Mouse (Mus musculus) forebrain, embryonic 10.5 days (tissue): Measurements from ENCODE around the gene Hexa. TPM values are rescaled to one million over a fixed set of nuclear protein-coding genes. Genes with fewer than 3 reads are reported as not detected.
A peak's percentile ranks its signal among the peaks of the same experiment; 100 is the strongest.

Experiments used
- DNase-seq: peaks from one replicate; pipeline ENCODE4 v3.0.0-alpha.2; 2017; ENCODE audit warnings: low spot score; ENCODE audit errors: extremely low spot score
- H3K27ac ChIP-seq: fragments of 300-500 bp; sonication (generic); 2 replicates; pipeline ENCODE4 v1.5.1; 2016; ENCODE audit warnings: mild to moderate bottlenecking
- H3K27me3 ChIP-seq: fragments of 300-500 bp; sonication (generic); 2 replicates; pipeline ENCODE4 v1.6.1; 2016; ENCODE audit warnings: mild to moderate bottlenecking; ENCODE audit not compliant: poor library complexity, severe bottlenecking
- H3K36me3 ChIP-seq: fragments of 300-500 bp; sonication (generic); replicated peaks from 2 replicates; pipeline ENCODE4 v1.6.1; 2016; ENCODE audit warnings: mild to moderate bottlenecking, moderate library complexity
- H3K4me1 ChIP-seq: fragments of 300-500 bp; sonication (generic); 2 replicates; pipeline ENCODE4 v1.6.1; 2016
- H3K4me3 ChIP-seq: fragments of 300-500 bp; sonication (generic); 2 replicates; pipeline ENCODE4 v1.5.1; 2016; ENCODE audit warnings: mild to moderate bottlenecking, moderate library complexity
- H3K9me3 ChIP-seq: fragments of 300-500 bp; sonication (generic); 2 replicates; pipeline ENCODE4 v1.6.1; 2016; ENCODE audit warnings: mild to moderate bottlenecking, moderate library complexity
- WGBS: fragments of 180-500 bp; shearing (Covaris S2); methylation state at CpG from one replicate; pipeline ENCODE4 v1.1.7; 2016; 5-methylcytosine and 5-hydroxymethylcytosine counted together
- polyA plus RNA-seq: library from polyadenylated mRNA; unstranded; fragments of >200 nt; fragmentation: Nextera tagmentation; extraction: Ambion mirVana; gene quantifications from 2 replicates; pipeline ENCODE4 v1.2.1, GENCODE M21; 2016

Gene Hexa
- polyA plus RNA-seq, 1 experiment from 2014 or later: 41.8 TPM

GRCm38 (mm10) chr9:59533889-59534288 lies 5.5 kb upstream of the Hexa start:
- no peaks in the 10 kb centered on the region for H3K36me3 ChIP-seq
- 72% methylated on average over 4 of the region's 4 CpGs for WGBS

GRCm38 (mm10) chr9:59537651-59538050 lies 1.7 kb upstream of the Hexa start:
- H3K27ac ChIP-seq: no peak overlapping the region
- H3K36me3 ChIP-seq: no peaks in the 10 kb centered on the region
- 95% methylated on average over 3 of the region's 3 CpGs for WGBS
- no peak for DNase-seq
- H3K4me3 ChIP-seq: no peak overlapping the region
- H3K27me3 ChIP-seq: peaks cover 15% of the 10 kb centered on the region
- H3K4me1 ChIP-seq: peaks cover 30% of the 10 kb centered on the region
- H3K9me3 ChIP-seq: no peaks in the 10 kb centered on the region

More at GRCm38 (mm10) chr9:59533889-59534288, 5.5 kb upstream of the Hexa start:
- no peaks in the 10 kb centered on the region for H3K9me3 ChIP-seq
- no peak overlapping the region for H3K27ac ChIP-seq
- peaks cover 21% of the 10 kb centered on the region for H3K4me1 ChIP-seq
- no peak for DNase-seq
- no peak overlapping the region for H3K4me3 ChIP-seq
- peaks cover 8% of the 10 kb centered on the region for H3K27me3 ChIP-seq

GRCm38 (mm10) chr9:59541617-59542016 lies 2.3 kb downstream of the Hexa start:
- H3K36me3 ChIP-seq: no peaks in the 10 kb centered on the region
- H3K4me1 ChIP-seq: peaks cover 24% of the 10 kb centered on the region
- DNase-seq: no peak
- no peaks in the 10 kb centered on the region for H3K9me3 ChIP-seq
- 96% methylated on average over 6 of the region's 6 CpGs for WGBS
- H3K4me3 ChIP-seq: no peak overlapping the region
- H3K27me3 ChIP-seq: peaks cover 15% of the 10 kb centered on the region
- H3K27ac ChIP-seq: no peak overlapping the region

- no peak for DNase-seq
- no peaks in the 10 kb centered on the region for H3K9me3 ChIP-seq
- no peak overlapping the region for H3K27ac ChIP-seq
- no peaks in the 10 kb centered on the region for H3K36me3 ChIP-seq
- H3K4me1 ChIP-seq: peaks cover 24% of the 10 kb centered on the region
- H3K27me3 ChIP-seq: peaks cover 13% of the 10 kb centered on the region
- no peak overlapping the region for H3K4me3 ChIP-seq
Observed at GRCm38 (mm10) chr9:59542766-59543324, 3.5 kb downstream of the Hexa start.

- peaks cover 16% of the 10 kb centered on the region for H3K4me1 ChIP-seq
- 92% methylated on average over 5 of the region's 5 CpGs for WGBS
- no peak overlapping the region for H3K4me3 ChIP-seq
- no peak for DNase-seq
- H3K36me3 ChIP-seq: peaks cover 6% of the 10 kb centered on the region
- no peak overlapping the region for H3K27ac ChIP-seq
- peaks cover 6% of the 10 kb centered on the region; the same call in 1 of the 2 replicates for H3K27me3 ChIP-seq
- H3K9me3 ChIP-seq: no peaks in the 10 kb centered on the region
Observed at GRCm38 (mm10) chr9:59544739-59545138, 5.4 kb downstream of the Hexa start.

GRCm38 (mm10) chr9:59547869-59548268 lies 8.5 kb downstream of the Hexa start:
- Histone ChIP-seq H3K4me3 (no peak overlapping the region), H3K9me3 (no peaks in the 10 kb centered on the region), H3K36me3 (peaks cover 6% of the 10 kb centered on the region), H3K4me1 (no peaks in the 10 kb centered on the region), H3K27me3 (no peaks in the 10 kb centered on the region), H3K27ac (no peak overlapping the region)
- DNase-seq: no peak
- WGBS: 94% methylated on average over 1 of the region's 1 CpGs

- WGBS: 62% methylated on average over 2 of the region's 2 CpGs
- no peaks in the 10 kb centered on the region for H3K9me3 ChIP-seq
- no peak for DNase-seq
- no peak overlapping the region for H3K27ac ChIP-seq
- H3K4me3 ChIP-seq: no peak overlapping the region
- no peaks in the 10 kb centered on the region for H3K4me1 ChIP-seq
- peaks cover 7% of the 10 kb centered on the region for H3K36me3 ChIP-seq
- no peaks in the 10 kb centered on the region for H3K27me3 ChIP-seq
Observed at GRCm38 (mm10) chr9:59548961-59549487, 9.7 kb downstream of the Hexa start.

- WGBS: 94% methylated on average over 4 of the region's 4 CpGs
- no peak for DNase-seq
- no peak overlapping the region for H3K4me3 ChIP-seq
- no peak overlapping the region for H3K27ac ChIP-seq
- H3K9me3 ChIP-seq: no peaks in the 10 kb centered on the region
- H3K4me1 ChIP-seq: no peaks in the 10 kb centered on the region
- H3K27me3 ChIP-seq: no peaks in the 10 kb centered on the region
- H3K36me3 ChIP-seq: peaks cover 16% of the 10 kb centered on the region
Observed at GRCm38 (mm10) chr9:59550077-59550476, 10.7 kb downstream of the Hexa start.

- H3K4me3 ChIP-seq: no peak overlapping the region
- H3K27ac ChIP-seq: no peak overlapping the region
- no peaks in the 10 kb centered on the region for H3K27me3 ChIP-seq
- H3K4me1 ChIP-seq: no peaks in the 10 kb centered on the region
- H3K9me3 ChIP-seq: no peaks in the 10 kb centered on the region
- WGBS: 84% methylated on average over 5 of the region's 5 CpGs
- H3K36me3 ChIP-seq: peaks cover 23% of the 10 kb centered on the region
- no peak for DNase-seq
Observed at GRCm38 (mm10) chr9:59551017-59551416, 11.7 kb downstream of the Hexa start.

GRCm38 (mm10) chr9:59551620-59552031 lies 12.3 kb downstream of the Hexa start:
- WGBS: 90% methylated on average over 3 of the region's 3 CpGs
- Histone ChIP-seq H3K9me3 (no peaks in the 10 kb centered on the region), H3K27ac (no peak overlapping the region), H3K27me3 (no peaks in the 10 kb centered on the region), H3K4me3 (no peak overlapping the region), H3K36me3 (peaks cover 27% of the 10 kb centered on the region), H3K4me1 (no peaks in the 10 kb centered on the region)
- DNase-seq: no peak

- Histone ChIP-seq H3K4me3 (no peak overlapping the region), H3K27me3 (no peaks in the 10 kb centered on the region), H3K36me3 (peaks cover 36% of the 10 kb centered on the region), H3K9me3 (no peaks in the 10 kb centered on the region), H3K4me1 (no peaks in the 10 kb centered on the region), H3K27ac (no peak overlapping the region)
- 90% methylated on average over 5 of the region's 5 CpGs for WGBS
- no peak for DNase-seq
Observed at GRCm38 (mm10) chr9:59552610-59553009, 13.3 kb downstream of the Hexa start.

- no peak overlapping the region for H3K27ac ChIP-seq
- DNase-seq: no peak
- no peaks in the 10 kb centered on the region for H3K27me3 ChIP-seq
- WGBS: 86% methylated on average over 4 of the region's 4 CpGs
- no peak overlapping the region for H3K4me3 ChIP-seq
- peaks cover 47% of the 10 kb centered on the region for H3K36me3 ChIP-seq
- H3K9me3 ChIP-seq: no peaks in the 10 kb centered on the region
- H3K4me1 ChIP-seq: no peaks in the 10 kb centered on the region
Observed at GRCm38 (mm10) chr9:59553719-59554118, 14.4 kb downstream of the Hexa start.

- no peaks in the 10 kb centered on the region for H3K27me3 ChIP-seq
- no peak overlapping the region for H3K4me3 ChIP-seq
- 31% methylated on average over 4 of the region's 4 CpGs for WGBS
- H3K9me3 ChIP-seq: no peaks in the 10 kb centered on the region
- peak; percentile 55 for DNase-seq
- no peak overlapping the region for H3K27ac ChIP-seq
- H3K36me3 ChIP-seq: peaks cover 47% of the 10 kb centered on the region
- H3K4me1 ChIP-seq: no peaks in the 10 kb centered on the region
Observed at GRCm38 (mm10) chr9:59565600-59565999, 26.3 kb downstream of the Hexa start.

- H3K27ac ChIP-seq: no peak overlapping the region
- H3K4me3 ChIP-seq: no peak overlapping the region
- no peaks in the 10 kb centered on the region for H3K27me3 ChIP-seq
- 35% methylated on average over 6 of the region's 6 CpGs for WGBS
- no peaks in the 10 kb centered on the region for H3K4me1 ChIP-seq
- no peaks in the 10 kb centered on the region for H3K9me3 ChIP-seq
- H3K36me3 ChIP-seq: peaks cover 33% of the 10 kb centered on the region
- DNase-seq: peak; percentile 44
Observed at GRCm38 (mm10) chr9:59567111-59567510, 27.8 kb downstream of the Hexa start.
